Mouse (Mus musculus): ENCODE measurements around the gene Acyp1. TPM values are rescaled to one million over a fixed set of nuclear protein-coding genes. Genes with fewer than 3 reads are reported as not detected.

Acyp1 gene
- polyA plus RNA-seq, 1 experiment from 2014 or later: 65.4 TPM

DNA sequence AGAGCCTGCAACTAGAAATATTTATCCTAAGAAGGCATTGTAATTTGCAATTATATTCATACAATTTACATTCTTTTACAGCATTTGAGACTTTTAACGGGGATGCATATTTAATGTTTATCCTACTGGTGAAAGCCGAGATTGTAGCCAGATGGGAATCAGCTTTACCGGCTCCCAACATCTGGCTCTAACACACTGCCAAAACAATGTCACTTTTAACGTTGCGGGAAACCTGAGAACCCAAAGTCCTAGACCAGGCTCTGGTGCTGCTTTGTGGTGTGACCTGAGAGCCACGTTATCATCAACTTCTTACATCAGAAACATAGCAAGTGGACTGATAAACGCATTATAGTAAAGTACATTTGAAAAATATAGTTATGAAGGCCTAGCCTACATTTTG lies 23.3 kb downstream of the Acyp1 start:
- H3K9ac ChIP-seq: no peak overlapping the region
- H3K4me3 ChIP-seq (replicated peaks): no peak overlapping the region
- no peak overlapping the region for H3K4me2 ChIP-seq
- no peak overlapping the region for H3K27ac ChIP-seq
- no peak for ATAC-seq (replicated peaks; ENCODE audit: low FRiP score)
- WGBS: 23% methylated on average over 7 of the region's 7 CpGs
- H3K36me3 ChIP-seq: peaks cover 10% of the 10 kb centered on the region
- H3K4me1 ChIP-seq: peaks cover 28% of the 10 kb centered on the region
- H3K9me3 ChIP-seq (replicated peaks): no peaks in the 10 kb centered on the region
- H3K27me3 ChIP-seq: no peaks in the 10 kb centered on the region

DNA sequence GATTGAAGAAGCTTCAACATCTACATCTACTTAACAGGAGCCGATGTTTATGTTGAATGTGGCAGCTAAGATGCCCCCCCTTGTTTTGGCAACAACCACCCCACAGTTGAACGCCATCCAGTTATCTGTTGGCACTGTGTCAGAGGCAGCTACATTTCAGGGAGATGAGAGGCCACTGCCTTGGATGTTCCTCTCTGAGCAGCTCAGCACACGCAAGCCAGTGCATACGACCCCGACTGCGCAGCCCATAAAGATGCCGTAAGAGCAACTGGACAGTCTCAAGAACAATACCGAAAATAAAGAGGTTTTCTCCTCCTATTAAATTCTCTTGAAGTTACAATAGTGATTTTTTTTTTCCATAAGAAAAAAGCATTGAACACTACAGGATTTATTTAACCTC lies 23.7 kb downstream of the Acyp1 start:
- no peak for ATAC-seq (replicated peaks; ENCODE audit: low FRiP score)
- Histone ChIP-seq H3K4me3 (replicated peaks) (no peak overlapping the region), H3K27ac (peak overlapping the region; percentile 68)

DNA sequence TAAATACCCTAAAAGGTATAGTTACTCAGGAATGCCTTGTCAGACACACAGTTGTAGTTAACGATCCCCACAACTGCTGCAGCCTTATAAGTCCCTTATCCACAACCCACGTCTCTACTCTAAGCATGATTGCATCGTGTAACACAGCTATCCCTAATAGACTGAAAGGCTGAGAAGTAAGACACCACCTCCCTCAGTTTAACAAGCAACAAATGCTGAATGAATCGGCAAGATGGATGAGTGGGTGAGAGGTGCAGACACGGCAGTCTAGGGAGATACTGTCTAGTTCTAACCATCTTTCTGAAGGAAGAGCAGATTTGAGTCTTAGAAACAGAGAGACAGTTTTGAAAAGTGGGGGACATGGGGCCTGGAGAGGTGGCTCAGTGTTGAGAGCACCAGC lies 25.0 kb downstream of the Acyp1 start:
- no peaks in the 10 kb centered on the region for H3K9me3 ChIP-seq (replicated peaks)
- no peak for ATAC-seq (replicated peaks; ENCODE audit: low FRiP score)
- H3K36me3 ChIP-seq: peaks cover 15% of the 10 kb centered on the region
- H3K27ac ChIP-seq: peak overlapping the region; percentile 65
- H3K4me1 ChIP-seq: peaks cover 25% of the 10 kb centered on the region
- H3K4me3 ChIP-seq (replicated peaks): no peak overlapping the region
- 69% methylated on average over 5 of the region's 5 CpGs for WGBS
- no peak overlapping the region for H3K9ac ChIP-seq
- H3K4me2 ChIP-seq: no peak overlapping the region
- no peaks in the 10 kb centered on the region for H3K27me3 ChIP-seq

More for the DNA sequence above, 23.7 kb downstream of the Acyp1 start:
- WGBS: 41% methylated on average over 8 of the region's 8 CpGs
- Histone ChIP-seq H3K27me3 (no peaks in the 10 kb centered on the region), H3K9ac (no peak overlapping the region), H3K9me3 (replicated peaks) (no peaks in the 10 kb centered on the region), H3K4me2 (no peak overlapping the region), H3K4me1 (peaks cover 25% of the 10 kb centered on the region), H3K36me3 (peaks cover 10% of the 10 kb centered on the region)

DNA sequence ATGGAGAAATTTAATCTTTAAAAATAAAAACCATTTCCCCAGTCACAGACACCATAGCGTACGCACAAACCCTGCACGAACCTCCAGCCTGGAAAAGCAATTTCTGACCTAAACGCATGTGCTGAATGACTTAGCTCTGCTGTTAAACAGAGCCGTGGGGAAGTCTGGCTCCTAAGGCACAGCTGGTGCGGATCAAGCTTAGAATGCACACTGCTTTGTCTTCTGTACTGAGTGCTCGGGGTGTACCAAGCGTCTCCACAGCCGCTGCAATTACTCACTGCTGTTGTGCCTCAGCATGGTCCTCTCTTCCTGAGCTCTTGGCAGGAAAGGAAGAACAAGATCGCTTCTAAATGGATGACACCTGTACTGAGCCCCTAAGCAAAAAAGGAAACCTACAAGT lies 25.7 kb downstream of the Acyp1 start:
- Histone ChIP-seq H3K36me3 (peaks cover 13% of the 10 kb centered on the region), H3K9ac (no peak overlapping the region), H3K27ac (peak overlapping the region; percentile 65), H3K27me3 (no peaks in the 10 kb centered on the region), H3K4me1 (peaks cover 25% of the 10 kb centered on the region), H3K4me3 (replicated peaks) (no peak overlapping the region), H3K9me3 (replicated peaks) (no peaks in the 10 kb centered on the region), H3K4me2 (no peak overlapping the region)
- ATAC-seq (replicated peaks; ENCODE audit: low FRiP score): peak; percentile 86
- 28% methylated on average over 10 of the region's 10 CpGs for WGBS

DNA sequence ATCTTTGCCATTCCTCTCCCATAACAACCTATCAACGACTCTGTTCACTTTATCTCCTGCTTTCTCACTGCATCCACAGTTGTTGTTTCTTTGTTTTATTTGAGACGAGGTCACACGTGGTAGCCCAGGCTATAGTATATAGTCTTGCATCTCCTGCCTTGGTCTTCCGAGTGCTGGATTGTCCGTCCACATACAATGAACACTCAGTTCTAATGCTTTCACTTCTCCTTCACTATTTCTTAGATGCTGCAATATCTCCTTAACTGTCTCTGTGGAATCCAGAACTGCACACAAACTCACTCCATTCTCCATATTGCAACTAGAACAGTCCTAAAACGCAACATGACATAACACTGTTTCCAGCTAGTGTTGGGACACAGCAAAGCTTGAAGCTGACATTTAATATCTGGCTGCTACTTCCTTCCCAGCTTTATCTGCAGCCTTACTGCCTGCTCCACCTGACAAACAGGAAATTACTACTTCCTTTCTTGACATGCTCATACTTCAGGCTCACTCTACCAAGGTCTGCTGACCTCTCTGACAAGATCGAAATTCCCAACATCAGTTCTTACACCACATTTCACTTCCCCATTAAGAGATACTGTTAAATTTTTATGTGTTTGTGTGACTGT lies 31.1 kb downstream of the Acyp1 start:
- 54% methylated on average over 7 of the region's 7 CpGs for WGBS
- Histone ChIP-seq H3K9me3 (replicated peaks) (no peaks in the 10 kb centered on the region), H3K9ac (no peak overlapping the region), H3K4me2 (no peak overlapping the region), H3K4me1 (peaks cover 16% of the 10 kb centered on the region), H3K27ac (peak overlapping the region; percentile 64), H3K4me3 (replicated peaks) (no peak overlapping the region), H3K36me3 (peaks cover 8% of the 10 kb centered on the region), H3K27me3 (no peaks in the 10 kb centered on the region)
- no peak for ATAC-seq (replicated peaks; ENCODE audit: low FRiP score)

DNA sequence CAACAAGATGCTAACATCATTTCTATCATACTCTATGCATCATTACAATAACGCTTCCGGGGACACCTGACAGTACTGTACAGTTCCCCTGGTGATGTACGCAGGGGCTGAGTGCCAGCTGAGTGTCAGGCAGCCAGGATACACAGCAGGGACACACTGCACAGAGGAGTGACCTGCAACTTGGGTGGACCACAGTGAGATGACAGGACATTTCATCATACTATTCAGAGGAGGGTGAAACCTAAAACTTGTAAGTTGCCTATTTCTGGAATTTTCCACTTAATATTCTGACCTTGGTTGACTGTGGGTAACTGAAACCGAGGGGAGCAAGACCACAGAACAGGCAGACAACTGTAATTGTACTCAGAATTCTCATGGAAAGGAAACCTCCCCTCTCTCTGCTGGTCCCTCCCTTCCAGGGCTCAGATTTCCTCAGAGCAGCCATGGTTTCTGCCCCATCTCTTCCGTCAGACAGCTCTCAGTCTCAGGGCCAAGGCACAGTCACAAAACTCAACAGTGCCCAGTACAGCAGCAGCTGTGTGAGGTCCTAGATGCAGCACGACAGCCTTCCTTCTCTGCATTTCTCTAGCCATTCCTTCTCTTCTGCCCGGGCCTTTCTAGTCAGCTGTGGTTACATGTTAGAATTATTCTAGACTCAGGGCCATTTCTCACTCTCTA lies 32.0 kb downstream of the Acyp1 start:
- Histone ChIP-seq H3K36me3 (peaks cover 8% of the 10 kb centered on the region), H3K9ac (no peak overlapping the region), H3K27ac (peak overlapping the region; percentile 64), H3K27me3 (no peaks in the 10 kb centered on the region), H3K9me3 (replicated peaks) (no peaks in the 10 kb centered on the region), H3K4me3 (replicated peaks) (no peak overlapping the region), H3K4me2 (no peak overlapping the region), H3K4me1 (peaks cover 16% of the 10 kb centered on the region)
- ATAC-seq (replicated peaks; ENCODE audit: low FRiP score): peak; percentile 75
- 39% methylated on average over 7 of the region's 7 CpGs for WGBS

DNA sequence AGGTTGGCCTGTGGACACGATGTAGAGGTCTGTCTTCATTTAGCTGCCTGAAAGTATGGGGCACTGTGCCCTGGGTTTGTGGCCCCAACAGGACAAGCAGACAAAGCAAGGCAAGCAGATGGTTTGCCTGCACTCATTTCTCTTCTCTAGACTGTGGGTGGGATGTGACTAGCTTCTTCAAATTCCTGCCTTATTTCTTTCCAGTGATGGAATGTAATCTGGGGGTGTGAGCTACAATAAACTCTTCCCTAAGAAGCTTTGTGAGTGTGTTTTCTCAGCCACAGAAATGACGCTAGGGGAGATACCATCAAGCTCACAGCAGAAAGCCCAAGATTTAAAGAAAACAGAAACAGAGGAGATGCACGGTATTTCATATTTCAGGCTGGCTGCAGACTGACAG lies 36.2 kb downstream of the Acyp1 start:
- Histone ChIP-seq H3K36me3 (peaks cover 15% of the 10 kb centered on the region; the same call in 1 of the 2 replicates), H3K9me3 (replicated peaks) (0 out of 2 replicates have a peak, but pooled peaks cover 2% of the 10 kb centered on the region), H3K4me1 (peaks cover 12% of the 10 kb centered on the region), H3K9ac (no peak overlapping the region), H3K4me2 (no peak overlapping the region), H3K4me3 (replicated peaks) (no peak overlapping the region), H3K27me3 (no peaks in the 10 kb centered on the region), H3K27ac (no peak overlapping the region)
- no peak for ATAC-seq (replicated peaks; ENCODE audit: low FRiP score)
- 78% methylated on average over 3 of the region's 3 CpGs for WGBS

DNA sequence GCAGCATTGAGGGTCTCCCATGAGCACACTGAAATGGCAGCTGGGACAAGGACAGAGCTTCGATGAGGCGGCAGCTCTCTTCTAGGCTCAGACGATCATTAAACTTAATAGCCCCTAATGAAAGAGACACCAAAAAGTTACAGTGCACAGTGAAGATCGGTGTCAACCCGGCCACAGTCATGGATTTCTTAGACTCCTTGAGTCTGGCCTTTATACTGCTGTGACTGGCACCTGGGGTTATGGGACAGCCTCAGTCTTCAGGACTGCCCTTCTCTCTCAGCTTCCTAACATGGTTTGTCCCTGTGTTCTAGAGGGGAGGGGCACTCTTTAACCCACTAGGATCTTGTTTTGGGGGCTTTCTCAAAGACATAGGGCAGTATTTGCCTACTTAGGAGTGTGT lies 50.7 kb downstream of the Acyp1 start:
- Histone ChIP-seq H3K9ac (no peak overlapping the region), H3K9me3 (replicated peaks) (no peaks in the 10 kb centered on the region), H3K36me3 (peaks cover 5% of the 10 kb centered on the region; the same call in 1 of the 2 replicates), H3K4me3 (replicated peaks) (no peak overlapping the region), H3K27me3 (no peaks in the 10 kb centered on the region), H3K4me2 (no peak overlapping the region), H3K27ac (no peak overlapping the region), H3K4me1 (peaks cover 24% of the 10 kb centered on the region)
- WGBS: 24% methylated on average over 5 of the region's 5 CpGs
- ATAC-seq (replicated peaks; ENCODE audit: low FRiP score): peak; percentile 65

DNA sequence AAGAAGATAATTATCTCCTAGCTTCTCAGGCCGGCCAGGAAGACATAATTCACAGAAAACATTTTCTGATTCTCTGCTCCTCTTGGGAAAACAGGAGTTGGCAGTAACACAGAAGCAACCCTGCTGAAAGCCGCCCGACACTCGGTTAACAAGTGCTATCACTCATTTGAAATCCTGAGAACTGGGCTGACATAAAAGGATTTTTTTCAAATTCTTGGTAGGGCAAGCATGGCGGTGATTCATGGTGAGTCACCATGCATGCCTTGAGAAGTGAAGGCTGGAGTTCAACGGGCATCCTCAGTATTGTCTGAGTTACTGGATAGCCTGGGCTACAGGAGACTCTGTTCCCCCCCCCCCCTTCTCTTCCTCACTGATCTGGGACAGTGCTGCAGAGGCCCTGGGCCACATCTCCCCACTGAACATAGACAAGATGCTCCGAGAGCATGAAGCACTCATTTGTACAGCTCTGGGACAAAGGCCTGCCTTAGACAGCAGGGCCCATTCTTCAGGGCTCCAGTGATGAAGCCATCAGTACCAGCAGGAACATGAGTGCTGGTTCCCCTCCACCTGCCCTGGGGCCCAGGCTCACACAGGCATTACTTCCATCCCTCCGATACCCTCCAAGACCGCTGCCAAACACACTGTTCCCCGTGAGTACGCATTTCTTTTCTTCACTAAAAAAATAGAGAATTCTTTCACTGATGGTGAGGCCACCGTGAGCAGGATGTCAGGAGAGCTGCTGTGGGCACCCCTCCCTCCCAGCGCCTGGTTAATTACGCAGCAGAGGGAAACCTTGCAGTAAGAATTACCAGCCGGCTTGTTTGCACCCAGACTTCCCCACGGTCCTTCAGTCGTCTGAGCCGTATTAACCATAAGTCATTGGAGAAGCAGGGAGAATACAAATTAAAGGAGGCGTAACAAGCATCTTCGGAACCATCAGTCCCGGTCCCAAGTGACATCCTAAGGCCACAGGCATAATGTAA lies 54.6 kb downstream of the Acyp1 start:
- no peak for ATAC-seq (replicated peaks; ENCODE audit: low FRiP score)
- H3K27ac ChIP-seq: peak overlapping the region; percentile 54; the same call in 1 of the 2 replicates

DNA sequence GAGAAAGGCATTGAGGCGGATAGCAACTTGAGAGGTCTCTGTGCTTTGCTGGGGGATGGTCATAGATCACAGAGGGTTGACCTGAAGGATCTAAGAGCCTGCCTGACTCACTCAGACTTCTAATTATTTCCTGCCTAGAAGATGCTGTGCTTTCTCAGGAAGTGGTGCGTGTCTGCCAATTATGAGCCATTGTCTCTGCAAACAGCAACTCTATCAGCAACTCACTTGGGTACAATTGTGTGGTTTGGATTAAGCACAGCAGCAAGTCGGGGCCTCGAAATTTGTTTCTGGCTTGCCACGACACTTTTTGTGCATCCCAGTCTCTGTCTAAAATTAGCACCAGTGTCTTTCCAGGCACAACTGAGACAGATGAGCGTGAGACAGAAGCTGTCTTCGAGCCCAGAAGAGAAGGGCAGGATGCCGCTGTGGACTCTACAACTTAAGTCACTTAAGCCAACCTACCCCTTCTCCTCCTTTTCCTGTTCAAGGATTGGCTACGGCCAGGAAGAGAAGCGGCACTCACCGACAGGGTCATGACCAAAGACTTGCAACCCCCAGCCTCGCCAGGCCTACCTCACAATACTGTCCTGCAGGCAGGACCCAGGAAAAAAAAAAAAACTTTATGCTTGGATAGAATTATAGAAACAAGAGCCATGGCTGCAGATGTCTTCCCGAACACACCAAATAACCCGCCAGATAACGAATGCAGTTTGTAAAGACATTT lies 60.2 kb downstream of the Acyp1 start:
- peak overlapping the region; percentile 90 for H3K27ac ChIP-seq
- ATAC-seq (replicated peaks; ENCODE audit: low FRiP score): peak; percentile 74
- WGBS: 30% methylated on average over 15 of the region's 15 CpGs

More for the DNA sequence above, 54.6 kb downstream of the Acyp1 start:
- H3K27me3 ChIP-seq: no peaks in the 10 kb centered on the region
- peaks cover 34% of the 10 kb centered on the region for H3K4me1 ChIP-seq
- no peak overlapping the region for H3K4me3 ChIP-seq (replicated peaks)
- 42% methylated on average over 21 of the region's 21 CpGs for WGBS
- no peak overlapping the region for H3K4me2 ChIP-seq
- H3K9ac ChIP-seq: no peak overlapping the region
- H3K36me3 ChIP-seq: peaks cover 3% of the 10 kb centered on the region; the same call in 1 of the 2 replicates
- no peaks in the 10 kb centered on the region for H3K9me3 ChIP-seq (replicated peaks)

DNA sequence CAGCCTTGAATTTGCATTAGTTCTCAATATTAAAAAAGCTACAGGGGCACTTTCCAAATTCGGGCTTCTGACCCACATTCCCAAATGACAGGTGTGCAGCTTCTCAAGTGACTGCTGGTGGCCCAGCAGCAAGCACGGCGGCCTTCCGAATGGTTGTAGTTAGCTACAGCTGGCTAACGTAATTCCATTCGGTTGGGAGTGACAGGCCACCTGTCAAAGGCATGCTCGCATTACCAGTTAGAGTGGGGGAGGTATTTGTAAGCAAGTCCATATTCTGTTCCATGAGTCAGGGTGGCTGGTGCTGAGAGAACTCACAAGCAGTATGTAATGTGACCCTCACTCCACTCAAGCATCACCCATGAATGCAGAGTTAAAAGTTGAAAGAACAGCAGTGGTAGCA lies 61.0 kb downstream of the Acyp1 start:
- WGBS: 15% methylated on average over 7 of the region's 7 CpGs
- no peaks in the 10 kb centered on the region for H3K27me3 ChIP-seq
- 0 out of 2 replicates have a peak overlapping the region, but pooled peaks have one; percentile 13 for H3K4me2 ChIP-seq
- H3K4me1 ChIP-seq: peaks cover 40% of the 10 kb centered on the region
- H3K27ac ChIP-seq: peak overlapping the region; percentile 90
- H3K36me3 ChIP-seq: peaks cover 48% of the 10 kb centered on the region
- H3K4me3 ChIP-seq (replicated peaks): no peak overlapping the region
- H3K9ac ChIP-seq: no peak overlapping the region
- no peaks in the 10 kb centered on the region for H3K9me3 ChIP-seq (replicated peaks)
- peak; percentile 87 for ATAC-seq (replicated peaks; ENCODE audit: low FRiP score)

More for the DNA sequence above, 60.2 kb downstream of the Acyp1 start:
- Histone ChIP-seq H3K4me1 (peaks cover 43% of the 10 kb centered on the region), H3K9me3 (replicated peaks) (no peaks in the 10 kb centered on the region), H3K4me3 (replicated peaks) (no peak overlapping the region), H3K27me3 (no peaks in the 10 kb centered on the region), H3K36me3 (peaks cover 40% of the 10 kb centered on the region), H3K9ac (no peak overlapping the region), H3K4me2 (peak overlapping the region; percentile 13; the same call in 1 of the 2 replicates)

Data from kidney, embryonic 15.5 days (tissue).